Mouse (Mus musculus): ENCODE measurements at regions not wholly inside any gene's neighbourhood (a gene's known extent, or its start where the extent isn't known, plus 50 kb on each side); places are given as distances from the start of the nearest gene placed in this dataset.

- H3K27ac ChIP-seq = no peak overlapping the region
- ATAC-seq = no peak
These were observed 54.0 kb upstream of the Enpep start for GRCm38 (mm10) chr3:129386522-129386921.

DNA sequence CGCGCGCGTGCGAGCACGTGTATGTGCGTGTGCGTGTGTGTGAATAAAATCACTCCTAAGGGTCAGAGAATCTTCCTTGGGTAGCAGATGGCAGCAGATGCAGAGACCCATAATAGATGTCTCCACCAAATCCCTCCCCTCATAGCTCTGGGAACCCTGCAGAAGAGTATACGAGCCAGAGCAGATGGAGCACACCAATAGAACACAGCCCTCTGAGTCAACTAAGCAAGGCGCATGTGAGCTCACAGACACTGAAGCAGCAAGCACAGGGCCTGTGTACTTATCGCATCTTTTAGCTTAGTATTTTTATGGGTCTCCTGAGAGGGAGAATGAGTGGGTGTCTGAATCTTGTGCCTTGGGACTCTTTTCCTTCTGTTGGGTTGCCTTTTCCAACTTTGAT, 58.0 kb upstream of the Enpep start:
- no peak overlapping the region for H3K4me3 ChIP-seq (replicated peaks)
- no peaks in the 10 kb centered on the region for H3K27me3 ChIP-seq
- H3K4me2 ChIP-seq (replicated peaks) = no peak overlapping the region
- ATAC-seq = no peak
- no peaks in the 10 kb centered on the region for H3K4me1 ChIP-seq (replicated peaks)
- 93% methylated on average over 11 of the region's 11 CpGs for WGBS
- no peak overlapping the region for H3K27ac ChIP-seq
- H3K36me3 ChIP-seq = no peaks in the 10 kb centered on the region
- H3K9me3 ChIP-seq = peaks cover 6% of the 10 kb centered on the region; the same call in 1 of the 2 replicates
- H3K9ac ChIP-seq (replicated peaks) = no peak overlapping the region

More at GRCm38 (mm10) chr3:129386522-129386921, 54.0 kb upstream of the Enpep start:
- H3K4me2 ChIP-seq (replicated peaks) = no peak overlapping the region
- H3K9me3 ChIP-seq = 0 out of 2 replicates have a peak, but pooled peaks cover 3% of the 10 kb centered on the region
- no peak overlapping the region for H3K9ac ChIP-seq (replicated peaks)
- H3K4me1 ChIP-seq (replicated peaks) = no peaks in the 10 kb centered on the region
- no peak overlapping the region for H3K4me3 ChIP-seq (replicated peaks)
- no peaks in the 10 kb centered on the region for H3K36me3 ChIP-seq
- no peaks in the 10 kb centered on the region for H3K27me3 ChIP-seq
- WGBS = 46% methylated on average over 7 of the region's 7 CpGs

- no peak overlapping the region for H3K4me3 ChIP-seq (replicated peaks)
- no peak overlapping the region for H3K27ac ChIP-seq
- WGBS = 78% methylated on average over 14 of the region's 14 CpGs
- H3K4me1 ChIP-seq (replicated peaks) = no peaks in the 10 kb centered on the region
- no peaks in the 10 kb centered on the region for H3K27me3 ChIP-seq
- peaks cover 6% of the 10 kb centered on the region; the same call in 1 of the 2 replicates for H3K9me3 ChIP-seq
- no peaks in the 10 kb centered on the region for H3K36me3 ChIP-seq
- no peak overlapping the region for H3K9ac ChIP-seq (replicated peaks)
- H3K4me2 ChIP-seq (replicated peaks) = no peak overlapping the region
- ATAC-seq = no peak
These were observed 59.6 kb upstream of the Enpep start for GRCm38 (mm10) chr3:129391888-129392813.

- peaks cover 3% of the 10 kb centered on the region; the same call in 1 of the 2 replicates for H3K9me3 ChIP-seq
- no peak overlapping the region for H3K4me3 ChIP-seq (replicated peaks)
- no peaks in the 10 kb centered on the region for H3K4me1 ChIP-seq (replicated peaks)
- H3K27me3 ChIP-seq = no peaks in the 10 kb centered on the region
- no peak overlapping the region for H3K27ac ChIP-seq
- H3K36me3 ChIP-seq = no peaks in the 10 kb centered on the region
- H3K4me2 ChIP-seq (replicated peaks) = no peak overlapping the region
- 79% methylated on average over 23 of the region's 23 CpGs for WGBS
- ATAC-seq = no peak
- no peak overlapping the region for H3K9ac ChIP-seq (replicated peaks)
These were observed 60.6 kb upstream of the Enpep start for GRCm38 (mm10) chr3:129392814-129393804.

DNA sequence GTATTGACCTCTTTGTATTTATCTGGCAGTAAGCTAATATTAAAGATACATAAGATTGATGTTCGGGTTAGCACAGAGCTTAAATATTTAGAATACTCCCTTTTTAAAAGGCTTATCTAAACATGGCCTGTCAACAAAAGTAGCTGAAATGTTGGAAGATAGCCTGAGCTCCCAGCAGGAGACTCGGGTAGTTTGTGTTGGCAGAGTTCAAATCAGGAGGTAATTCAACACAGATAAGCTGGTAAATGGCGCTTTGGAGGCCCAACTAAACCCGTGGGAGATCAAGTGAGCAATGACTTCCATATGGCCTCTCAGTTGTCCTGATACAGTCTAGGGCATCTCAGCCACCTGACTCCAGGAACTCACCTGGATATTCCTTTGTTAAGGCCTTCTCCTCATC, 65.0 kb upstream of the Enpep start:
- Histone ChIP-seq H3K27ac (no peak overlapping the region), H3K9me3 (peaks cover 3% of the 10 kb centered on the region; the same call in 1 of the 2 replicates), H3K4me2 (replicated peaks) (no peak overlapping the region), H3K27me3 (no peaks in the 10 kb centered on the region), H3K36me3 (no peaks in the 10 kb centered on the region), H3K4me3 (replicated peaks) (no peak overlapping the region), H3K4me1 (replicated peaks) (no peaks in the 10 kb centered on the region), H3K9ac (replicated peaks) (no peak overlapping the region)
- ATAC-seq = no peak
- 83% methylated on average over 4 of the region's 4 CpGs for WGBS

DNA sequence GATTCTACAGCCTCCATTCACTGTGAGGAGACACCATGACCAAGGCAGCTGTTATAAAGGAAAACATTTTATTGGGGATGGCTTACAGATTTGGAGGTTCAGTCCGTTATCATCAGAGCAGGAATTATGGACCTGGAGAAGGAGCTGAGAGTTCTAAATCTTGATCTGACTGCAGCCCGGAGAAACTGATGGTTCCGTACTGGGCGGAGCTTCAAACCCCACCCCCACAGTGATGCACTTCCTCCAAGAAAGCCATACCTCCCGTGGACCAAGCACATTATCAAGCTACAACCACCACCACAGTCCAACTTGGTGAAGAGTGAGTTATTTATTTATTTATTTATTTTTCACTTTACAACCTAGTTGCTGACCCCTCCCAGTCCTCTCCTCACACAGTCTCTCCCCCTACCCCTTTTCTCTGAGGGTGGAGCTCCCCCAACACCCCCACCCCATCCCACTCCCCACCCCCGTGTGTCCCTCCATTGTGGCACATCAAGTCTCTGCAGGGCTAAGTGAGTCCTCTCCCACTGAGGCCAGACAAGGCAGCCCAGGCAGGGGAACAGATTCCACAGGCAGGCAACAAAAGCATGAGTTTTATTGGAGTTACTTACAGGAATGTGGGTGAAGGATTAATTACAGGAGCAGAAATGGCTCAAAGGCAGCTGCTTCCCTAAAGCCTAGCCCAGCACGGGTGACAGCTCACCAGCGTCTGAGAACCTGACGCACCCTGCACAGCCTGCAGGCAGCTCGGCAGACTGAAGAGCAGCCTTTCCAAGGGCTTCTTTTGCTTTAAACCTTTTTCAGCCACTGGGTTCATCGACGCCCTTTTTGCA, 67.8 kb upstream of the Enpep start:
- H3K27ac ChIP-seq = no peak overlapping the region
- no peaks in the 10 kb centered on the region for H3K9me3 ChIP-seq
- 65% methylated on average over 12 of the region's 12 CpGs for WGBS
- ATAC-seq = peak; percentile 27; the same call in 1 of the 2 replicates
- no peak overlapping the region for H3K4me2 ChIP-seq (replicated peaks)
- H3K4me3 ChIP-seq (replicated peaks) = no peak overlapping the region
- no peaks in the 10 kb centered on the region for H3K27me3 ChIP-seq
- no peaks in the 10 kb centered on the region for H3K36me3 ChIP-seq
- no peak overlapping the region for H3K9ac ChIP-seq (replicated peaks)
- no peaks in the 10 kb centered on the region; the same call in 1 of the 2 replicates for H3K4me1 ChIP-seq (replicated peaks)

- H3K4me1 ChIP-seq (replicated peaks) = no peaks in the 10 kb centered on the region
- H3K9ac ChIP-seq (replicated peaks) = no peak overlapping the region
- ATAC-seq = no peak
- no peak overlapping the region for H3K4me3 ChIP-seq (replicated peaks)
- no peak overlapping the region for H3K4me2 ChIP-seq (replicated peaks)
- H3K27me3 ChIP-seq = no peaks in the 10 kb centered on the region
- H3K36me3 ChIP-seq = no peaks in the 10 kb centered on the region
- H3K27ac ChIP-seq = no peak overlapping the region
- no peaks in the 10 kb centered on the region for H3K9me3 ChIP-seq
- 94% methylated on average over 13 of the region's 13 CpGs for WGBS
These were observed 79.0 kb upstream of the Enpep start for GRCm38 (mm10) chr3:129411389-129412054.

GRCm38 (mm10) chr3:129412126-129412960, 79.8 kb upstream of the Enpep start:
- WGBS = 82% methylated on average over 11 of the region's 11 CpGs
- no peak overlapping the region for H3K9ac ChIP-seq (replicated peaks)
- H3K4me3 ChIP-seq (replicated peaks) = no peak overlapping the region
- H3K9me3 ChIP-seq = no peaks in the 10 kb centered on the region
- H3K36me3 ChIP-seq = no peaks in the 10 kb centered on the region
- no peaks in the 10 kb centered on the region for H3K27me3 ChIP-seq
- H3K27ac ChIP-seq = no peak overlapping the region
- H3K4me2 ChIP-seq (replicated peaks) = no peak overlapping the region
- ATAC-seq = no peak
- no peaks in the 10 kb centered on the region for H3K4me1 ChIP-seq (replicated peaks)

DNA sequence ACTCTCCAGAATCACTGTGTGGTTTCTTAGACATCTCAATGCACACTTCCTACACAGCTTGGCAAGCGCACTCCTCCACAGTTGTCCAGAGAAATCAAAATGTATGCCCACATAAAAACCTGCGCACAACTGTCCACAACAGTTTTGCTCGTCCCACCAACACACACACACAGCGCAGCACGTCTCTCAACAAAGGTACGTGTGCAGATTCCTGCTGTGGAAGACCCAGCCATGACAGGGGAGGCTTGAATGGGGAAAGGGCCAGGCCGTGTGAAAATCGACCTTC, 80.4 kb upstream of the Enpep start:
- Histone ChIP-seq H3K27ac (no peak overlapping the region), H3K27me3 (no peaks in the 10 kb centered on the region), H3K4me2 (replicated peaks) (no peak overlapping the region), H3K36me3 (no peaks in the 10 kb centered on the region), H3K9me3 (no peaks in the 10 kb centered on the region), H3K4me3 (replicated peaks) (no peak overlapping the region), H3K4me1 (replicated peaks) (no peaks in the 10 kb centered on the region), H3K9ac (replicated peaks) (no peak overlapping the region)
- ATAC-seq = no peak
- WGBS = 92% methylated on average over 8 of the region's 8 CpGs

DNA sequence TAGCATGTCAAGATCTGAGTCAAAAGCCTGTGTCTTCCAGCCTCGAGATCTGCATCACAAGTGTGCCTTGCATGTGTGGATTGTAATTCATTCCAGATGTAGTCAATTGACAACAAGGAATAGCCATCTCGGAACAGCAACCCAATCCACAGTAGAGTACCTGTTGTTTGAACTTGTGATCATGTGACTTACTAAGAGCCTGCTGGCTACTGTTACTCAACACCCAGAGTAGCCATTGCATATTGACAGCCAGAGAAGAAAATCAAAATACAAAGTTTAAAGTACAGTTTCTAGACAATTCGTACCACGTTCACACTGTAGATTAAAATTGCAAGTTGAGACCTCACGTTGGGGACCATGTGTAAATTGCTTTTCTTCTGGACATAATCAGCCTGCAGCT, 83.1 kb upstream of the Enpep start:
- Histone ChIP-seq H3K27me3 (no peaks in the 10 kb centered on the region), H3K4me2 (replicated peaks) (no peak overlapping the region), H3K27ac (no peak overlapping the region), H3K4me3 (replicated peaks) (no peak overlapping the region), H3K9ac (replicated peaks) (no peak overlapping the region), H3K9me3 (no peaks in the 10 kb centered on the region), H3K36me3 (no peaks in the 10 kb centered on the region), H3K4me1 (replicated peaks) (no peaks in the 10 kb centered on the region)
- 88% methylated on average over 5 of the region's 5 CpGs for WGBS
- no peak for ATAC-seq

All from midbrain, embryonic 13.5 days (tissue).